Mouse (Mus musculus) retina, postnatal 7 days (tissue): ENCODE measurements around the gene Sipa1l2.
"Not testable (repeated sequence)": the region's sequence is repeated elsewhere in the genome, so short reads cannot be mapped to it uniquely, and the experiment has no call there.

Source experiments
- DNase-seq: peaks from one replicate; pipeline ENCODE4 v3.0.0-alpha.2; 2012; ENCODE audit warnings: low read depth, low spot score

Gene Sipa1l2

DNA sequence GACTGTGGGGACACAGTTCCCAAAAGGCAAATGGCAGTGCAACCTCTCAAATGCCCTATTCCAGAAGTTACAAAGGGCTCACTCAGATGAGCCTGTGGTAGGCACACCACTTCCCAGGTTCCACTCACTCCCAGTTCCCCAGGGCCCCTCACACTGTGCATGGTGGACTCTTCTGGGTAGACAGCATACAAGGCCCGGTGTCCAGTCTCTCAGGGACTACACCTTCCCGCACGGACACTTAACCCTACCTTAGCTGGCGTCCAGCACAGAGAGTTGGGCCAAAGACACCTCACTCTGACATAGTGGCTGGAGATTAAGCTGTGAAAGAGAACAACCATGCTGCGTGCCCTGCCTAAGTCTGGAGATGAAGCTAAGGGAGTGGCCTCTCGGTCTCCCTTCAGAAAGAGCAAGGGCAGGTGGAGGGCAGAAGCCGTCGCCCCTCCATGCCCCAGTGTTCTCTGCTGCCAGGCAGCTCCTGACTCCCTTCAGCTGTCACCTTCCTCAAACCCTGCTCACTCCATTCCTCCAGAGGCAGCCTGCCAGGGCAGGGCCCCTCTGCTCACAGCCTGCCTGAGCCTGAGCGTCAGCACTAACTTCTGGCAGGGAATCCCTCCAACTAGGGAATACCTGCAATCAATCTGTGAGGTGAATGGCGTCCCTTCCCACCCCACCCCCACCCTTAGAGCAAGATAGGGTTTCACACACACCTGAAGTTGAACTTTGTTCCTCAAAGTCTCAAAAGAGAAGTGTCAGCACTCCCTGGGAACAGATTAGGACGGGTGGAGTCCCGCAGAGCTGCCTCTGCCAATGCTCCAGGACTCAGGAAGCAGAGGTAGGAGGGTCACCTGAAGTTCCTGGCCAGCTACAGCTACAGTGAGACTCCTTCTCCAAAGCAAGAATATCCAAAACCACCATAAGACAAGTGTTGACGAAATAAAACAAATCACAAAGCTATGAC is 30.3 kb downstream of the Sipa1l2 start:
- no peak for DNase-seq

DNA sequence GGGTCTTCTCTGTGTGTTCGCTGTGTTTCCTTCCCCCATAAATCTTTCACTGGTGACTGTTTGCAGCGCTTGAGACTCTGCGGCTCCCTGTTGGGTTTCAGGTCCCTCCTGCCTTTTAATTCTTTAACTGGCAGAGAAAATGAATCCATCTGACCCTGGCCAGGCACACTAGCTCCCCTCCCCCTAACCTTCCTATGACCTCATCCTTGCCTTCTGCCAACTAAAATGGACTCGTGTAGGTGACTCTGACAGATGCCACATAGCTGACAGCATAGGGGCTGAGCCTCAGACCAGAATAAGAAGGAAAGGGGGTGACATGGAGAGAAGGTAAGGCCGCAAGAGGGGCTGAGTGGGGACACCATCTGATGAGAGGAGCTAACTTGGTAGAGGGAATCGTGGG is 31.3 kb downstream of the Sipa1l2 start:
- no peak for DNase-seq

DNA sequence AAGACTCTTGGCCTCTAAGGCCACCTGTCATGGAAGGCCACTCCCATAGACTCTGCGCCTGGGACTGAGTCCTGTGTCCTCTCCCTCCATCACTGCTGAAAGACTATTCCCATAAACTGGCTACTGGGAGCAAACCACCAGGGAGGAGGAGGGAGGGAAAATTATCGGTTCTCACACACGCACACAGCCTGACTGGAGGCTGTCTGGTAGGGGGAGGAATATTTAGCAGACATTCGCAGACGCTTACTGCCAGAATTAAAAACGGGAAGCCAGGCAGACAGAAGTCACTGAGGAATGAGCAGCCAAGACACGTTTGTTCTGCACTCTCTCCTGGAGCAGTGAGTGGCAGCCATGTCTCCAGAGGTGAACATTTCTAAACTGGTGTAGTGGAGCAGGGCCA is 35.9 kb downstream of the Sipa1l2 start:
- no peak for DNase-seq

DNA sequence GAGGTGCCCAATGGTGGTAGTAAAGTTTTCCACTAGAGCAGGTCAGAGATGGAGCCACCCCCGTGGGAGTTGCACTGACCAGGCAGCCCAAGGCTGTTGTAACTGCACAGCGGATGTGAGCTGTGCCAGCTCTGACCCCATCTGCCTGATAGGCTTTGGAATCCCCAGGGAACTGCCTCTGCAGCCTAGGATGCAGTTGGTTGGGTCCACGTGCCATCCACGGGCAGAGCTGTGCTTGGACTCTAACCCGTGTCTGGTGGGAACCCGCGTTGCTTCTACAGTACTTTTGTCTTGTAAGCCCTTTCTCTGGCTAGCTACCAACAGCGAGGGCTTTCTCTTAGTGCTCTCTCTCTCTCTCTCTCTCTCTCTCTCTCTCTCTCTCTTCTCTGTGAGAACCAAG is 36.7 kb downstream of the Sipa1l2 start:
- no peak for DNase-seq

DNA sequence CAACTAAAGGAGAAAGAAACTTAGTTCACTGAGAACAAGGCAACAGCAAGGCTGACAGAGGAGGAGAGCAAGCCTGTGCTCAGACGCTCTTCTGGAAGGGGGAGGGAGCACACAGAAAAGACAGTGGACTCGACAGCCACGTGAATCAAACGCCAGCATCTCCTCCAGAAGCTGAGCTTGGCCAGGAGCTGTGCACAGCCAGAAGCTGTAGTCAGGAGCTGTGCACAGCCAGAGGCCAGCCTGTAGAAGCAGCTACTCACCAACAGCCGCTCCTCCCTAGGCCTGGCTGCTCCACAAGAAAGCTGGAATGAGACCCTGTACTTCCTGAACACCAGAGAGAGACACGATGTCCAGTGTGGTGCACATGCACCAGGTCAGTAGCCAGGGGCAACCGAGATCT is 37.4 kb downstream of the Sipa1l2 start:
- DNase-seq: no peak

DNA sequence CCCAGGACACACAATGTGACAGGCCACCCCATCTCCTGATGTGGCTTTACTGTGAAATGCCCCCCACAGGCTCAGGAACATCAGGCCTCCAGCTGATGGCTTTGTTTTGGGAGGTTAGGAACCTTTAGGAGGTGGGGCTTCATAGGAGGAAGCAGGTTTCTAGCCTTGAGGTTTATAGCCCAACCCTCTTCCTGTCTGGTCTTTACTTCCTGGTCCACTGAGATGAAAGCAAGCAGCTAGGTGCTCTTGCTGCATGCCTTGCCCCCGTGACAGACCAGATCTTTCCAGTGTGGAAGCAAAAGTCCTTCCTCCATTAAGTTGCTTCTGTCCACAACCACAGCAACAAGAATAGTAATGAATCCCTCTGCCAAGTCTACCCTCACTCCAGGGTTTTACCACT is 38.0 kb downstream of the Sipa1l2 start:
- DNase-seq: no peak

DNA sequence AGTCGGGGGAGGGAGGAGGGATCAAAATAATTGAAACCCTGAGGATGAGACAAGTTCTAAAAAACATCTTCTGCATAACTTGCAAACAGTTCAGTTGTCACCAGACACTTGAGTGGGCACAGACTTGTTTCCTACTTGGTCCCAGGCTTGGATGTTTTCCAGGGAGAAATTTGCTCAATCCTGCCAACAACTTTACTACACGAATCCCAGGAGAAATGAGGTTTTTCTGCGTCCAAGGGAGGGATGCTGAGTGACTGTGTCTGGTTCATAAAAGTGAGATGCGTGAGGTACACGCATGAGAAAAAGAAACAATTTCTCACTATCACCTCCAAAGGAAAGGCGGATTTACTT is 38.5 kb downstream of the Sipa1l2 start:
- no peak for DNase-seq

DNA sequence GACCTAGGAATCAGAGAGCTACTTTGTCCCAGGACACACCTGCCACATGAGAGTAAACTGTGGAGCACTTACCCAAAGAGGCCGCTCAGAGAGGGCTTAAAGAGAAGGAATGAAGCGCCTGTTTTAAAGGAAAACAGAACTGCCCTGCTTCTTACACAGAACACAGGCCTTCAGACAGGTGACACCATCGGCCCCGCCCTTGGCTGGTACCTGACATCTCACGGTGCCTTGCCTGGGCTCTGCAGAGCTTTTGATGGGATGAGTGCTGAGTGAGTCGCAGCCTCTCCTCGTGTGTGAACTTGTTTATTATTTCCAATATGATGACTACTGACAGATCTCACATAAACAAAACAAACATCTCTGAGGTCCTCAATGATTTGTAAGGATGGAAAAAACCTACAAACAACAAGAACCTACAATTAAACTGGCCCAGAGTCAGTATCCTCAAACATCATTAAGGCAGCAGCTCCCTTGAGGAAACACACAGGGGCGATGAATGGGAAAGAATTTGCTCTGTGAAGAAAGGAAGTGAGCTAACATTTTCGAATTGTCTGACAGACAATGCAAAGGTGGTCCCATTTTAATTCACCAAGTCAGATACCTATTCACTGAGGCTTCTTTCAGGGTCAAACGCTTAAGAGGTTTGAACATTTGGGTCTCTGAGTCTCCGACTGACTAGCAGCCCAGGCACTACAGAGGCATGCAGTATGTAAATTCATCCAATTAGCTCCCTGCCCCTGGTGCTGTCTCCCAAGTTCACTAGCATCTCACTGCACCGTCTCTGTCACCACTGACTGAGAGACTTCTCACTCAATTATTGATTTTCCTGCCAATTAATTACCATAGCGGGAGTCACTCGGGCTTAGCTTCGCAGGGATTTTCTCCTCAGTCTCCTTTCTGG is 39.2 kb downstream of the Sipa1l2 start:
- no peak for DNase-seq

DNA sequence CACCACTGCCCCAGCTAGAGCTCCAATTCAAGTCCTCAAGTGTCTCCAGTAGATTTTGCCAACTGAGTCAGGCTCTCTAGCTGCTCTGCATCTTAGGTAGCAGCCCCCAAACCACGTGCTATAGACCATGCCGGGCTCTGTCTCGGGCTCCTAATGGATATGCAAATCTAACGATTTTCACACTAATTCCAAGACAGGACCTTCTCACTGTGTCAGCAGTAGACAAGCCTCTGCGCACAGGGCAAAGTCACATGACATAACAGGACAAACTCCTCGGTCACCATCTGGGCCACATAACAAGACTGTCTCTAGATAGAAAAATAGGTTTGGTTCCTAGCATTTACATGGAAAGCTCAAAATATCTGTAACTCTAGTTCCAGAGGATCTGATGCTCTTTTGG is 40.6 kb downstream of the Sipa1l2 start:
- DNase-seq: no peak

DNA sequence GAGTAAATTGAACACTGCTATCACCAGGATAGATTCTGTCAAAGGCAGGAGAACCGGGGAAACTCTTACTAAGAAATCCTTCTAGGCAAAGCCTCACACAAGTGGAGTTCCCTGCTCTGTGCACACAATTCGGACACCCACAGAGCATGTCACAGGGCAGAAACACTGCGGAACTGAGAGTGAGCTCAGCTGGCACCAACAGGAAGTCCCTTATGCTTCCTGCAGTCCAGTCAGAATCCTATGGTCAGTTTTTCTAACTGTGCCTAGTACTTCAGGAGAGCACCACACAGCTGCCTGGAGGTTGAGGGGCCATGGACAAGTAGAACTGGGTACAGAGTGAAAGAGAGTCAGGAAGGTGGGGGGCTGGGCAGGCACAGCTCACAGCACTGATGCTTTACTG is 41.7 kb downstream of the Sipa1l2 start:
- no peak for DNase-seq

DNA sequence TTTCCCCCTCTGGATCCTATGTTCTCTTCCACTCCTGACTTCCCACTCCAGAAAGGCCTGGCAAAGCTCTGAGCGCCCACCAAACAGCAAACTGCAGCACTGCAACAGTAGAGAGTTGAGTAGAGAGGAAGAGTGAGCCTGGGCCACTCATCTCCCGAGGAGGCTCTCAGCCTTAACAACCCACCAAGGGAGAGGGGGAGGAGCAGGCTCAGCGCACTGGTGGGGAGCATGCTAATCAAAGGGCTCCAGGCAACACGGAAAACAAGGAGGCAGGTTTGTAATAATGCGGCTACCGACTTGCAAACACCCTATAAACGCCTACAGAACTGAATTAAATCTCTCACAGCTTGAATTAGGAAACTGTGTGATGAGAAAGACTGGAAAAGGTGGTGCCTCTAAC is 42.6 kb downstream of the Sipa1l2 start:
- DNase-seq: no peak

DNA sequence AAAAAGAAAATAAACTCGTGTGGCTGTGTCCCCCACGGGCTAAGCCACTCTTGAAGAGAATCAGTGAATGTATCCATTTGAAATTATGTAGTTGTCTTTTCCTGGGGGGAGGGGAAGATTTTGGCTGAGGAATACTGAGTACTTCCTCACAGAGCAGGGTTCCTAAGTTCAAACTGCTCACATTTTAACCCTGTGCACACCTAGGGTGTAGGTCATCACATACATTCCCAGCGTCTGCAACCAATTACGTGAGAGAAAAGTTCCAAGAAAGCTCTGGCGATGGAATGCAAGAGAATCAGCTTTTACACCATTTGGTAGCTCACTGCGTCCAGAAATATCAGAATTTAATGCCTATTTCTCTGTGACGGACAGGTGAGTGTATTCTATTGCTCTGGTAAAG is 43.0 kb downstream of the Sipa1l2 start:
- DNase-seq: no peak

DNA sequence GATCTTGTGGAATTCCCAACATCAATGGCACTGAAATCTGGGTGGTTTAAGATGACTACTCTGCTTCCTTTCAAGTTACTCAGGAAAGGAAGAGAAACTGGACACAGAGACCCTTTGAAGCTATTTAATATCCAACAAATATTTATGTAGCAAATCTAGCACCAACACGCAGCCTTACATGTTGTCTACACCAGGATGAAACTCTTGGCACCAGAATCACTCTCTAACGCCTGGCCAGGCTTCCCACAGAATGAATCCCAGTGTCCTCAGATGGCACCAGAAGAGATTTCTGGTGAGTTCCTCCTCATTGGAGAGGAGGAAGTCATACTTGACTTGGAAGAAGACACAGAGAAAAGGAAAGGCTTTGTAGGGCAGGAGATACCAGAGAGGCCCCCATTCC is 45.1 kb downstream of the Sipa1l2 start:
- DNase-seq: no peak

DNA sequence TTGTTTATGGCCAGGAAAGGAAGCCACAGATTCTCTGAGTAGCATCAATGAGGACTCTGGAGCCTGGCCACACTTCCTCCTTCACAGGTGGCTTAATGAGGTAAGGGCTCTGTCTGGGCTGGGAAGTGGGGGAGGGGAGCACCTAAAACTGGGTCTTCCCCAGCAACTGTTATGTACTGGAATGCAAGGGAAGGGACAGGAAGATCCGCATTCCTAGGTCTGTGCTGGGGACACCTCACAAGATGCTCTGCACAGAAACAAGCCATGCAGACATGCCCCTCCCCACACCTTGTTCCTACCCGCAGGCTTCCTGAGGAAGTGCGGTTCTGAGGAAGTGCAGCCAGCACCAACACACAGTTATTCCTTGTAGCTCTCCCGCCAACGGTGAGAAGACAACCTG is 46.4 kb downstream of the Sipa1l2 start:
- DNase-seq: no peak

DNA sequence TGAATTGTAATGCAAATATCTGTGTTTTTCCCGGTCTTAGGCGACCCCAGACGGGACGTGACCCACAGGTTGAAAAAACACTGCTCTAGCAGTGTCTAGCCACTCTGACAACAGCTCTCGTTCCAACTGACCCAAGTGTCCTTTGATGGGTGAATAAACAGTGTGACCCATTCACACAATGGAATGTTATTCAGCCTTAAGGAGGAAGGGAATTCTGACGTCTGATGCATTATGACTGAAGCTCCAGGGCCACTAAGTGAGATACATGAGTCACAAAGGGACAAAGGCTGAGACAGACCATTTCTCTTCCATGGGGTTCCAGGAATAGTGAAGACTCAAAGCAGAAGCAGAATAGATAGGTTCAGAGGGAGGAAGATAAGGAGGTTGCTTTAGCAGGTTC is 47.5 kb downstream of the Sipa1l2 start:
- DNase-seq: no peak

DNA sequence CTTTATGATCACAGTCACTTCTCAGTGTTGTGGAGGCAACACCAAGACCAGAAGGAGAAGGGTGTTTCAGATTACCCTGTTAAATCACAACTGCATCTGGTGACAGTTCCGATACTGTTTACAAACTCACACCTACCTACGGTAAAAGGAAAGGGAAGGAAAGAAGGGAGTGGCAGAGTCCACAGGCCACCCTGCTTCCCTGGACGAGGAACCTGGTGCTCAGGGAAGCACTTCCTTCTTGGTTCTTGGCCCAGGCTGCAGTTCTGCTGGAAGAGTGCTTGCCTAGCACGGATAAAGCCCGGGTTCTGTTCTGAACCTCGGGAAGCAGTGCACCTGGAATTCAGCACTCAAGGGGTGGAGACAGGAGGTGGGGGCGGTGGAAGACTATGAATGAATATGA is 48.5 kb downstream of the Sipa1l2 start:
- no peak for DNase-seq

DNA sequence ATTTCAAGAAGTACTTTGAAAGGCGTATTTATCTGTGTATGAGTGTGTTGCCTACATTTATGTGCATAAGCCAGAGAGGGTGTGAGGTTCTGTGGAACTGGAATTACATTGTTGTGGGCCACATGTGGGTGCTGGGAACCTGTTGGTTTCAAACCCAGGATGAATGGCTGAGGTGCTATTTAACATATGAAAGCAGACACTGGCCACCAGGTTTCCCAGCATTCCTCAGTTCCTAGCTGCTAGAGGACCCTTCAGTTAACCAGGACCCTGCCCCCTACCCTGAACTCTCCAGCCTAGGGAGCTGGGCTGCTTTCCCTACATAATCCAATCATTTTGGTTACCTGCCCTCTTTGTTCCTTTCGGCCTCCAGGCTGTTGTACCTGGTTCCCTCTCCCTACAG is 49.3 kb downstream of the Sipa1l2 start:
- not testable (repeated sequence) for DNase-seq

DNA sequence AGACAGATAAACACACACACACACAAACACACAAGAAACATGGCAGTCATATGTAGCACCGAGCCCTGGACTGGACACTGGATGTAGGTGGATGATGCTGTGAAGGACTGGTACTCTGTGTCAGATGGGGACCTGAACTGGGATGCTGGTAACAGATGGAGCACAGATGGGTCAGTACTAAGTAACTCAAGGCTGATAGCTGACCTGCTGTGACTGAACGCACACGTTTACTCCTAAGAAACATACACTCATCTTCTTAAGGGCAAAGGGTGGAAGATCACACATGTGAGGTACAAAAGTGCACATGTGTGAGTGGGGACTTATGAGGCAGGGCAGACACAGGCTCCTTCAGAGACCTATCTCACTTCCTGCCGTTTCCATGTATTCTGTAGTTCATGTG is 50.7 kb downstream of the Sipa1l2 start:
- DNase-seq: no peak

DNA sequence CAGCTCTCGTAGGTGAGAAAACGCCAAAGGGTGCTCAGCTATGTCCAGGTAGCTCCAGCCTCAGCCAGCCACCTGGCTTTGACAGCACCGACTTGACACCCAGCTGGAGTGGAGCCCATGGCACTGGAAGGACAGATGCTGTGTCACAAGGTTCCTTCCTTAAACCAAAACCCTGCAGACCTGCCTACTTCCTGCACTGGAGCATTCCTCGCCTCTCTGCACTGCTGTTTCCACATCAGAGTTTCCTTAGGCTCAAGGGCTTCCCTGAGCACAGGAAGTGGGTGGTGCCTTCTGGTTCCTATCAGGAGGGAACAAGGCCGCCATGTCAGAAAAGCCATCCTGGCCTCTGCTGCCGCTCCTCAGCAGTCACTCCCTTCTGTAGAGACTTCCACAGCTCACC is 51.3 kb downstream of the Sipa1l2 start:
- DNase-seq: no peak

DNA sequence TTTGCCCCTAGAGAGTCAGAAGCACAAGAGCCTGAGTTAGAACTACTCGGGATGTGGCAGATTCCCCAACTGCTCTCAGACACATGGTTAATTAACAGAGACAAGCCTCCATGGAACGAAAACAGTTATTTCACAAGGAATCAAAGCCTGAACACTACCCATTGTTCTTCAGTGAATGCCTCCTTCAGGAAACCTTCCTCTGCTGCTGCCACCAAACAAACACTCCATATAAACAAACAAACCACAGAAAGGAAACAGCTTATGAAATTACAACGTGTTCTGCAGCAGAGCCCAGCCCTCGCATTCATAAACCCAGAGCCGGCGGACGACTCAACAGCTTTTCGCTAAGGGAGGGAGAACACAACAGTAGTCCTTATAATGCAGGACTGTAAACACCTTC is 52.2 kb downstream of the Sipa1l2 start:
- DNase-seq: no peak

DNA sequence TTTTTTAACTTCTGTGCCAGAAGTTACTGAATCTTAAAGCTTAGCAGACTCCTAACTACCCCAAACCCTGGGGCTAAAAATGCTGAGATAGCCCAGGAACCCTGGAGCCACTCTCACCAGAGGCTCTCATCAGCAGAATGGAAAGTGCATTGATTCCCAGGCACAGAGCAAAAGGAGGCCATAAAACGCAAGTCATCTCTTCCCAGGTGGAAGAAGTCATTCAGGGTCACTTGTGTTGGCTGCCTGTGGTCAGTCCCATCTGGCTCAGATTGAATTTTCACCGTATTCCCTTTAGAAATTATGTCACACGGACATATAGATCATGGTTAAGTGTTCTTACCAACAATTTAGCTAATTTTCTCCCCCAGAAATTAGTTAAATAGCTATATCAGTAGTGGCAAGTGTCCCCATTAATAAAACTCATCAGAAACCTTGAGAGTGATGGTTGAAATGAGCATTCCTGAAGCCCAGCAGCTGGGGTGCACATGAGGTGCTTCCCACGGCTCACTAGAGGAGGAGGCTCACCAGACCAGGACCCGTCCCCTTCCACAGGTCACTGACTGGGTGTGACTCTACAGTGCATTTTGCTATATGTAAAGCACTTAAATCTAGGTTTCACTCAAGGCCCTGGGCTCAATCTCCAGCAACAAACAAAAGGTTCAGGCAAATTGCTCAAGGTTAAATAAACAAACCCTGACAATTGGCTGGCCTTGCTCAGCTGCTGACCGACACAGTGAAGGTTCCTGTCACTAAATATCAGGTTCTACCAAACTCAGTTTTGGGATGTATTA is 53.3 kb downstream of the Sipa1l2 start:
- DNase-seq: no peak

DNA sequence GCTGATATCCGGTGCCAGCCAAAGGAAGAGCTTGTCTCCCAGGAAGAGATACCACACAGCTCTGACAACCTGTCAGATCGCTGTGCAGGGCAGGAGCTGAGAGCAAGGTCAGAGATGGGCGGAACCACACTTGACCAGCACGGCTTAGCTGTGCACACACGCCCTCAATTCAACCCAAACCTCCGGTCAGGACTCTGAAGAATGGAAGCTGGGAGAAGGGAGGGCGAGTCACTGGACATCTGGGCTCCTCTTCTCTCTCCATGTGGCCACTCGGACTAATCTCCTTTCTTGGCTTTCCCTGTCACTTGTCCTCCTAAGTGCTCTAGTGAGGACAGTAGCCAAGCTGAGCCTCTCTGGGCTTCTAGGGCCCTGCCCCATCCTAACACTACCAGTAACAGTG is 53.9 kb downstream of the Sipa1l2 start:
- no peak for DNase-seq
